Mouse (Mus musculus): ENCODE data around the gene Gm21789. TPM values are rescaled to one million over a fixed set of nuclear protein-coding genes. Genes with fewer than 3 reads are reported as not detected.
"Not testable (repeated sequence)": the region's sequence is repeated elsewhere in the genome, so short reads cannot be mapped to it uniquely, and the experiment has no call there.

Gm21789 gene
- polyA plus RNA-seq (2017; shearing (Covaris generic)) = not detected

- ATAC-seq = not testable (repeated sequence)
Measured at GRCm38 (mm10) chrX:32941468-32941867, at the start of gene Gm21789. Gm21789 (plus strand) TSS chrX:32941768.

- not testable (repeated sequence) for ATAC-seq
Measured at GRCm38 (mm10) chrX:32894325-32894724, 47.2 kb upstream of the Gm21789 start, which contains the start of gene Btbd35f30. Btbd35f30 (plus strand) TSS chrX:32894625.

GRCm38 (mm10) chrX:32973597-32973996, 32.0 kb downstream of the Gm21789 start, which contains the start of gene Btbd35f5:
Btbd35f5 (plus strand) TSS chrX:32973897.
- ATAC-seq = not testable (repeated sequence)

Other genes starting within 250 kb of the Gm21789 start
- not detected for gene Btbd35f21, start 215.7 kb upstream of the Gm21789 start, polyA plus RNA-seq (2017; shearing (Covaris generic))
- gene Btbd35f30, start 47.1 kb upstream of the Gm21789 start, polyA plus RNA-seq (2017; shearing (Covaris generic)) = not detected
- gene Btbd35f5, start 32.1 kb downstream of the Gm21789 start, polyA plus RNA-seq (2017; shearing (Covaris generic)) = not detected